Mouse (Mus musculus): ENCODE results near the gene Spef2. TPM values are rescaled to one million over a fixed set of nuclear protein-coding genes. Genes with fewer than 3 reads are reported as not detected.
A peak's percentile ranks its signal among the peaks of the same experiment; 100 is the strongest.
"Not testable (repeated sequence)": the region's sequence is repeated elsewhere in the genome, so short reads cannot be mapped to it uniquely, and the experiment has no call there.

Spef2 gene
- total RNA-seq, 2 experiments from 2014 or later, result 0.95 to 1.5 TPM

- peak; percentile 67 for ATAC-seq (ENCODE audit: poor library complexity, severe bottlenecking)
These were observed 71.2 kb downstream of the Spef2 start for GRCm38 (mm10) chr15:9677343-9678036.

GRCm38 (mm10) chr15:9668575-9668974 is 80.1 kb downstream of the Spef2 start:
- ATAC-seq (ENCODE audit: poor library complexity, severe bottlenecking), result no peak

GRCm38 (mm10) chr15:9664948-9665347 is 83.7 kb downstream of the Spef2 start:
- ATAC-seq (ENCODE audit: poor library complexity, severe bottlenecking), result not testable (repeated sequence)

GRCm38 (mm10) chr15:9661215-9661614 is 87.5 kb downstream of the Spef2 start:
- no peak for ATAC-seq (ENCODE audit: poor library complexity, severe bottlenecking)

- ATAC-seq (ENCODE audit: poor library complexity, severe bottlenecking), result no peak
These were observed 114.2 kb downstream of the Spef2 start for GRCm38 (mm10) chr15:9634471-9634870.

- peak; percentile 33; the same call in 1 of the 2 replicates for ATAC-seq (ENCODE audit: poor library complexity, severe bottlenecking)
These were observed 117.0 kb downstream of the Spef2 start for GRCm38 (mm10) chr15:9631657-9632056.

GRCm38 (mm10) chr15:9629660-9630059 is 119.0 kb downstream of the Spef2 start:
- no peak for ATAC-seq (ENCODE audit: poor library complexity, severe bottlenecking)

- no peak for ATAC-seq (ENCODE audit: poor library complexity, severe bottlenecking)
These were observed 124.0 kb downstream of the Spef2 start for GRCm38 (mm10) chr15:9624619-9625018.

- ATAC-seq (ENCODE audit: poor library complexity, severe bottlenecking), result no peak; the same call in 1 of the 2 replicates
These were observed 140.5 kb downstream of the Spef2 start for GRCm38 (mm10) chr15:9608177-9608576.

GRCm38 (mm10) chr15:9600088-9600455 is 148.6 kb downstream of the Spef2 start:
- ATAC-seq (ENCODE audit: poor library complexity, severe bottlenecking), result no peak

- no peak for ATAC-seq (ENCODE audit: poor library complexity, severe bottlenecking)
These were observed 149.1 kb downstream of the Spef2 start for GRCm38 (mm10) chr15:9599382-9600087.

- ATAC-seq (ENCODE audit: poor library complexity, severe bottlenecking), result peak; percentile 54
These were observed 152.2 kb downstream of the Spef2 start for GRCm38 (mm10) chr15:9596298-9597060.

GRCm38 (mm10) chr15:9589939-9590338 is 158.7 kb downstream of the Spef2 start:
- ATAC-seq (ENCODE audit: poor library complexity, severe bottlenecking), result no peak

- ATAC-seq (ENCODE audit: poor library complexity, severe bottlenecking), result peak; percentile 58
These were observed 168.0 kb downstream of the Spef2 start for GRCm38 (mm10) chr15:9580470-9581280.

- ATAC-seq (ENCODE audit: poor library complexity, severe bottlenecking), result peak; percentile 37; the same call in 1 of the 2 replicates
These were observed 171.4 kb downstream of the Spef2 start for GRCm38 (mm10) chr15:9577303-9577702.

- peak; percentile 30 for ATAC-seq (ENCODE audit: poor library complexity, severe bottlenecking)
These were observed 173.9 kb downstream of the Spef2 start for GRCm38 (mm10) chr15:9574796-9575195.

GRCm38 (mm10) chr15:9573361-9573760 is 175.3 kb downstream of the Spef2 start:
- ATAC-seq (ENCODE audit: poor library complexity, severe bottlenecking), result no peak

- ATAC-seq (ENCODE audit: poor library complexity, severe bottlenecking), result no peak
These were observed 176.0 kb downstream of the Spef2 start for GRCm38 (mm10) chr15:9572664-9573063.

- peak; percentile 88 for ATAC-seq (ENCODE audit: poor library complexity, severe bottlenecking)
These were observed 176.8 kb downstream of the Spef2 start for GRCm38 (mm10) chr15:9571896-9572295.

- no peak for ATAC-seq (ENCODE audit: poor library complexity, severe bottlenecking)
These were observed 181.4 kb downstream of the Spef2 start for GRCm38 (mm10) chr15:9567316-9567715.

GRCm38 (mm10) chr15:9565396-9565795 is 183.3 kb downstream of the Spef2 start:
- no peak for ATAC-seq (ENCODE audit: poor library complexity, severe bottlenecking)

All from megakaryocyte, adult 5-6 weeks (primary cell).